Mouse (Mus musculus) stomach, postnatal 0 days (tissue): ENCODE measurements around the gene Emp2. TPM values are rescaled to one million over a fixed set of nuclear protein-coding genes. Genes with fewer than 3 reads are reported as not detected.

Experiments
- ATAC-seq: fragments of 200-750 bp; cut with Nextera tagmentation; 2 replicates; pipeline ENCODE4 v1.8.0; 2017; ENCODE audit not compliant: low FRiP score, low TSS enrichment
- DNase-seq: peaks from one replicate; pipeline ENCODE4 v3.0.0-alpha.2; 2016; ENCODE audit warnings: low spot score
- H3K27ac ChIP-seq: fragments of 300-500 bp; sonication (generic); replicated peaks from 2 replicates; pipeline ENCODE4 v1.5.1; 2014; ENCODE audit warnings: mild to moderate bottlenecking, control low read depth
- H3K27me3 ChIP-seq: fragments of 300-500 bp; sonication (generic); 2 replicates; pipeline ENCODE4 v1.6.1; 2014; ENCODE audit warnings: low read length; ENCODE audit not compliant: control insufficient read depth, insufficient read depth
- H3K36me3 ChIP-seq: fragments of 300-500 bp; sonication (generic); 2 replicates; pipeline ENCODE4 v1.6.1; 2014; ENCODE audit warnings: low read length, mixed read lengths; ENCODE audit not compliant: control insufficient read depth, insufficient read depth
- H3K4me1 ChIP-seq: fragments of 300-500 bp; sonication (generic); replicated peaks from 2 replicates; pipeline ENCODE4 v1.6.1; 2014; ENCODE audit warnings: antibody characterized with exemption; ENCODE audit not compliant: control insufficient read depth, insufficient read depth
- H3K4me2 ChIP-seq: fragments of 300-500 bp; sonication (generic); replicated peaks from 2 replicates; pipeline ENCODE4 v1.6.1; 2014; ENCODE audit warnings: low read depth, mild to moderate bottlenecking, control low read depth, moderate library complexity
- H3K4me3 ChIP-seq: fragments of 300-500 bp; sonication (generic); 2 replicates; pipeline ENCODE4 v1.5.1; 2014; ENCODE audit warnings: low read depth, low read length, control low read depth
- H3K9ac ChIP-seq: fragments of 300-500 bp; sonication (generic); 2 replicates; pipeline ENCODE4 v1.6.1; 2014; ENCODE audit warnings: mild to moderate bottlenecking, low read length, control low read depth, mixed read lengths
- H3K9me3 ChIP-seq: fragments of 300-500 bp; sonication (generic); 2 replicates; pipeline ENCODE4 v1.6.1; 2016; ENCODE audit warnings: low read length; ENCODE audit not compliant: control insufficient read depth
- CTCF ChIP-seq: IDR thresholded peaks from 2 replicates; pipeline ENCODE4 v1.5.1; 2016; ENCODE audit warnings: antibody characterized with exemption, low read depth, mild to moderate bottlenecking, moderate library complexity
- EP300 ChIP-seq: optimal IDR thresholded peaks from 2 replicates; pipeline ENCODE3; 2016; ENCODE audit warnings: antibody characterized with exemption
- WGBS: fragments of 180-500 bp; shearing (Covaris S2); extraction: QIAGEN DNeasy Blood & Tissue Kit; methylation state at CpG from one replicate; pipeline ENCODE4 v1.1.7; 2014; 5-methylcytosine and 5-hydroxymethylcytosine counted together
- polyA plus RNA-seq: library from polyadenylated mRNA; unstranded; fragments of >200 nt; fragmentation: Nextera tagmentation; extraction: Ambion mirVana; gene quantifications from 2 replicates; pipeline ENCODE4 v1.2.1, GENCODE M21; 2015

The Emp2 gene
- polyA plus RNA-seq, 1 experiment from 2014 or later: 81.6 TPM

GRCm38 (mm10) chr16:10301337-10301736, 12.4 kb downstream of the Emp2 start:
- ATAC-seq: no peak
- H3K36me3 ChIP-seq: no peaks in the 10 kb centered on the region
- TF ChIP-seq EP300: no peak
- no peak for TF ChIP-seq CTCF
- H3K4me1 ChIP-seq: peaks cover 6% of the 10 kb centered on the region; the same call in 1 of the 2 replicates
- H3K9me3 ChIP-seq: no peaks in the 10 kb centered on the region
- WGBS: 53% methylated on average over 3 of the region's 3 CpGs
- no peaks in the 10 kb centered on the region for H3K27me3 ChIP-seq
- no peak overlapping the region for H3K27ac ChIP-seq
- H3K4me2 ChIP-seq: no peak overlapping the region
- H3K4me3 ChIP-seq: no peak overlapping the region
- H3K9ac ChIP-seq: no peak overlapping the region
- DNase-seq: no peak

DNA sequence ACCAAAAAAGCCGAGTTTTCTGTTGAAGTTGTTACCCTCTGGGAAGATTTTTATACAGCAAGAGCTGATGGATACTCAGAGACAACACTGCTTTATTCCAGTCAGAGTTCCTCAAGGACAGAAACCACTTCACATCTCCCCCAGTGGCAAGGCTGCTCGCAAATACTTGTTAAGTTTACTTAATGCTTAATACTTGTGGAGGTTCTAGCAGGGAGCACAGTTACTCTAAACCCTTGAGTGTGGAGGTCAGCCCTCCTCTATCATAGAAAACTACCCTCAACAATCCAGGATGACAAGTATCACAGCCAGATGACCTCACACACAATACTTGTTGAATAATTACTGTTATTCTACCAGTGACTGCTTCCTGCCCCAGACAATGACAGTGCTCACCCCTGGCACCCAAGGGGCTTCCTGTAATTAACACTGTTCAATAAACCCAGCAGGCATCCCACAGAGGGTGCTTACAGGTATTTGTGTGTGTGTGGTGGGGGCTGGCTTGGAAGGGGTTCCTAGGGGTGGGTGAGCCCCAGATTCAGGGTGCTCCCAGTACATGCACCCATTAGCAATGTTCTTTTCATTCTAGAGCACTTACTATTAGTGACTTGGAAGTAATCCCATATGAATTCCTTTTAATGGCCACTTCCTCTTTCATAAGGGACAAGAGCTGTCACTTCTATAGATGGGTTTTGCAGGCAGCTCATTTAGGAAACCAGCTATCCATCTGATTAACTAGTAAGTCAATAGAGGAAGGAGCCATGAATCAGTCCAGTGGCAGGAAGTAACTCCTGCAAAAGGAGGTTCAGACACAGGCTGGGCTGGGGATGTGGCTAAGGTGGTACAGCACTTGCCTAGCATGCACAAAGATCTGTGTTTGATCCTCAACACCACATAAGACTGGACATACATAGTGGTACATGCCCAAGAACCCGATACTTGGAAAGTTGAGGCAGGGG, 13.3 kb downstream of the Emp2 start:
- H3K27ac ChIP-seq: no peak overlapping the region
- H3K9ac ChIP-seq: no peak overlapping the region
- no peaks in the 10 kb centered on the region for H3K27me3 ChIP-seq
- H3K4me3 ChIP-seq: no peak overlapping the region
- H3K9me3 ChIP-seq: no peaks in the 10 kb centered on the region
- H3K4me1 ChIP-seq: peaks cover 6% of the 10 kb centered on the region; the same call in 1 of the 2 replicates
- WGBS: 49% methylated on average over 3 of the region's 3 CpGs
- no peak for ATAC-seq
- no peak overlapping the region for H3K4me2 ChIP-seq
- no peak for TF ChIP-seq CTCF
- no peak for TF ChIP-seq EP300
- H3K36me3 ChIP-seq: no peaks in the 10 kb centered on the region
- no peak for DNase-seq

- H3K4me2 ChIP-seq: no peak overlapping the region
- H3K9ac ChIP-seq: no peak overlapping the region
- ATAC-seq: peak; percentile 83
- H3K4me3 ChIP-seq: no peak overlapping the region
- no peak for TF ChIP-seq EP300
- TF ChIP-seq CTCF: no peak
- no peaks in the 10 kb centered on the region for H3K9me3 ChIP-seq
- 19% methylated on average over 8 of the region's 8 CpGs for WGBS
- H3K36me3 ChIP-seq: no peaks in the 10 kb centered on the region
- 0 out of 2 replicates have a peak overlapping the region, but pooled peaks have one; percentile 49 for H3K27ac ChIP-seq
- peak; percentile 74 for DNase-seq
- H3K27me3 ChIP-seq: no peaks in the 10 kb centered on the region
- peaks cover 6% of the 10 kb centered on the region; the same call in 1 of the 2 replicates for H3K4me1 ChIP-seq
Observed at GRCm38 (mm10) chr16:10299637-10300036, 14.1 kb downstream of the Emp2 start.

DNA sequence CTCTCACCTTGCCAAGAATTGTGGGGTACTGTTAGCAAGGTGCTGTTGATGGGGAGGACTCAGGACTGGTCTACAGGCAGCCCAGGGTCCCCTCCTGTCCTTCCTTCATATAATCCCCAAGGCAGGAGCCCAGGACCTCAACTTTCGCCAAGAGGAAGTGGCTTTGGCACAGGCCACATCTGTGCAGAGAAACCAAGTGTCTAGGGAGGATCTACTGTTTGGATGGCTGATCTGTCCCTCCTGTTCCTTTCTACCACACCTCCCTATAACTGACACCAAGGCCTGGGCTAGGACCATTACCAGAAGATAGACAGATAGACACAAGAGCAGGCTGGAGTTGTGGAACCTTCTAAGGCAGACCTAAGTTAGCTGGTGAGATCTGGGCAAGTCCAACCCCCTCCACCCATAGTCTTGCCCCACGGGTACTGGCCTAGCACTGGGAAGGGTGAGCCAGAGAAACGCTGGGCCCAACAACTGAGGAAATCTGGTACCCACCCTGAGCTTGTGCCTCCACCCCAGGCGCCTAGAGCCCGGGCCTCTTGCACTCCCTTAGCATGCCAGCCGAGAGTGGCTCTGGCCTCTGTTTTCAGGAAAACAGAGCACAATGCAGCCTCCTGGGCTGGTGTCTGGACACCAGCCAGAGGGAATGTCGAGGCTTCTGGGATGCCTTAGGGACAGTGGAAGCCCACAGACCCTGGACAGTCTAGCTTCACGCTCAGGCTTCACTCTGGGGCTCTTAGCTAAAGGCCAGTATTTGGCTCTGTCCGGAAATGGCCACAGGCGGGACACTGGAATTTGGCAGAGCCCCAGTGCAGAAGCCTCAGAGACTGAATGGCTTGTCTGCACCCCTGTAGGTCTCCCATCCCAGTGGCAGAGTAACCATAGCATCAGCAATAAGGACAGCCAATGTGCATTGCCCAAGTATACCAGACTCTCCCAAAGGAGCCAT, 15.8 kb downstream of the Emp2 start:
- no peak overlapping the region for H3K4me2 ChIP-seq
- ATAC-seq (no peak), DNase-seq (no peak)
- peaks cover 6% of the 10 kb centered on the region; the same call in 1 of the 2 replicates for H3K4me1 ChIP-seq
- H3K27me3 ChIP-seq: no peaks in the 10 kb centered on the region
- H3K36me3 ChIP-seq: no peaks in the 10 kb centered on the region
- 72% methylated on average over 10 of the region's 10 CpGs for WGBS
- no peak for TF ChIP-seq EP300
- TF ChIP-seq CTCF: no peak
- H3K9me3 ChIP-seq: no peaks in the 10 kb centered on the region
- H3K9ac ChIP-seq: no peak overlapping the region
- H3K27ac ChIP-seq: no peak overlapping the region
- no peak overlapping the region for H3K4me3 ChIP-seq

DNA sequence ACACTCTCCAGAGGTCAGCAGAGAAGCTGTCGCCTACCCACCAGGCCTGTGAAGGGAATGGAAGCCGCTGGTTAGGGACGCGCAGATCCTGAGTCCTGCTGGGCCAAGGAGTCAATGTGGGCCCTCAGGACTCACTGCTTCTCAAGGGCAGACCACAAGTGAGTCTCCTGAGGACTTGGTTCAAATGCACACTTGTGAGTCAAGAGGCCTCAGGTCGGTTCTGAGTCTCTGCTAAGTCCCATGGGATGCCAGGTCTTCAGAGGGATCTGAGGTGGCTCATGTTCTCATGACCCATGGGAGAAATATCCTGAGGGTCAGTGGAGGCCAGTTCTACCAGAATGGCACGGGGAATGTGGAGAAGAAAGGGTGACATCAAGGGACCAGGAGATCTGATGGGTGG, 25.7 kb downstream of the Emp2 start:
- Histone ChIP-seq H3K9me3 (no peaks in the 10 kb centered on the region), H3K27me3 (no peaks in the 10 kb centered on the region), H3K4me1 (no peaks in the 10 kb centered on the region; the same call in none of the 2 replicates), H3K36me3 (peaks cover 8% of the 10 kb centered on the region; the same call in 1 of the 2 replicates), H3K27ac (no peak overlapping the region), H3K4me3 (no peak overlapping the region), H3K9ac (no peak overlapping the region), H3K4me2 (no peak overlapping the region)
- ATAC-seq: no peak; the same call in 1 of the 2 replicates
- 91% methylated on average over 6 of the region's 6 CpGs for WGBS
- DNase-seq: no peak
- TF ChIP-seq CTCF (no peak), EP300 (no peak)
